15 mouse cellular contexts compared by ENCODE assay signal in genomic region chr12:69767476-69768258, GRCm38 (mm10). TPM values are rescaled to one million over a fixed set of nuclear protein-coding genes. Genes with fewer than 3 reads are reported as not detected.
DNase-seq lines count a peak whose midpoint lies in the region; ATAC-seq and TF ChIP-seq lines count a peak whose summit lies in the region.
"Had no signal": no experiment of that assay in that cellular context is flagged by ENCODE, and none has a peak within 500 bp of the region (broad histone marks: within the 10 kb centered on the region; RNA-seq: fewer than 3 reads in every experiment).

No protein-coding gene starts in this region.

- H3K4me1 ChIP-seq in kidney, embryonic 15.5 days: peaks cover 31% of the 10 kb centered on the region
- peaks cover 15% of the 10 kb centered on the region for H3K4me1 ChIP-seq in forebrain, embryonic 15.5 days
- peaks cover 14% of the 10 kb centered on the region for H3K4me1 ChIP-seq in liver, postnatal 0 days (ENCODE audit: insufficient read depth)

- TF ChIP-seq CTCF in brain, embryonic 14.5 days (IDR thresholded peaks at IDR 0.05; ENCODE audit: borderline replicate concordance, extremely low read depth, insufficient read depth, insufficient read length): no peak
- TF ChIP-seq CTCF in liver, postnatal 0 days (IDR thresholded peaks at IDR 0.05; ENCODE audit: low read depth): no peak

- no peak overlapping the region for H3K9ac ChIP-seq in kidney, embryonic 15.5 days
- no peak overlapping the region for H3K9ac ChIP-seq in forebrain, embryonic 15.5 days (replicated peaks)
- no peak overlapping the region for H3K9ac ChIP-seq in liver, postnatal 0 days (replicated peaks)
- H3K9ac ChIP-seq: lung, embryonic 14.5 days had no signal

- H3K4me3 ChIP-seq in kidney, embryonic 15.5 days (replicated peaks): no peak overlapping the region
- H3K4me3 ChIP-seq in forebrain, embryonic 15.5 days: no peak overlapping the region
- H3K4me3 ChIP-seq in liver, postnatal 0 days (ENCODE audit: low read depth, low read length): no peak overlapping the region

- 51% methylated on average over 9 of the region's 9 CpGs for WGBS in kidney, embryonic 15.5 days
- 13% methylated on average over 9 of the region's 9 CpGs for WGBS in forebrain, embryonic 15.5 days
- 63% methylated on average over 9 of the region's 9 CpGs for WGBS in liver, postnatal 0 days (ENCODE audit: insufficient replicate concordance)

- peak overlapping the region; percentile 41; the same call in 1 of the 2 replicates for H3K27ac ChIP-seq in kidney, embryonic 15.5 days
- no peak overlapping the region for H3K27ac ChIP-seq in forebrain, embryonic 15.5 days (replicated peaks)
- no peak overlapping the region for H3K27ac ChIP-seq in liver, postnatal 0 days (ENCODE audit: low read depth)
- H3K27ac ChIP-seq: stomach, postnatal 0 days had no signal

- H3K27me3 ChIP-seq in kidney, embryonic 15.5 days: no peaks in the 10 kb centered on the region
- no peaks in the 10 kb centered on the region for H3K27me3 ChIP-seq in forebrain, embryonic 15.5 days
- H3K27me3 ChIP-seq in liver, postnatal 0 days (ENCODE audit: insufficient read depth, low read length): no peaks in the 10 kb centered on the region

- no peak for TF ChIP-seq EP300 in liver, postnatal 0 days (IDR thresholded peaks at IDR 0.05; ENCODE audit: low read depth)

- TF ChIP-seq POLR2A in brain, embryonic 14.5 days (IDR thresholded peaks at IDR 0.05; ENCODE audit: borderline replicate concordance, extremely low read depth, insufficient read depth, insufficient read length, poor library complexity, severe bottlenecking): no peak

- H3K4me2 ChIP-seq in kidney, embryonic 15.5 days: no peak overlapping the region
- no peak overlapping the region for H3K4me2 ChIP-seq in forebrain, embryonic 15.5 days (replicated peaks)
- no peak overlapping the region for H3K4me2 ChIP-seq in liver, postnatal 0 days (ENCODE audit: low read depth, low read length)
- H3K4me2 ChIP-seq: heart, embryonic 11.5 days; lung, embryonic 14.5 days had no signal

- intact Hi-C loops in heart, postnatal 10 days (cut with DNase I): no loop called here

- H3K36me3 ChIP-seq in kidney, embryonic 15.5 days: no peaks in the 10 kb centered on the region
- H3K36me3 ChIP-seq in forebrain, embryonic 15.5 days: no peaks in the 10 kb centered on the region
- H3K36me3 ChIP-seq in liver, postnatal 0 days (replicated peaks; ENCODE audit: insufficient read depth, low read length): no peaks in the 10 kb centered on the region

- no peak for DNase-seq in kidney, postnatal 10 days
- peak; percentile 49 for DNase-seq in brain, embryonic 14.5 days (ENCODE audit: low read depth)
- no peak for DNase-seq in liver, postnatal 0 days
- DNase-seq in heart, postnatal 10 days: no peak
- no peak for DNase-seq in cerebellum, adult 11 months
- no peak for DNase-seq in spleen, postnatal 14 days (ENCODE audit: low spot score in 2 of 2)
- DNase-seq: cerebellum, adult 18-20 months; kidney, postnatal 36 days; lung, embryonic 14.5 days; thymus, postnatal 4 days had no signal

- no peak for ATAC-seq in kidney, embryonic 15.5 days (replicated peaks; ENCODE audit: low FRiP score)
- 0 out of 2 replicates have a peak, but pooled peaks have one; percentile 43 for ATAC-seq in forebrain, embryonic 15.5 days (replicated peaks)
- 0 out of 2 replicates have a peak, but pooled peaks have one; percentile 15 for ATAC-seq in liver, postnatal 0 days
- ATAC-seq: activated CD4-positive, CD25-positive, alpha-beta regulatory T cell, adult 4 months had no signal

- H3K9me3 ChIP-seq in kidney, embryonic 15.5 days (replicated peaks): no peaks in the 10 kb centered on the region; the same call in 1 of the 2 replicates
- H3K9me3 ChIP-seq in forebrain, embryonic 15.5 days: no peaks in the 10 kb centered on the region
- H3K9me3 ChIP-seq in liver, postnatal 0 days (ENCODE audit: low read length): no peaks in the 10 kb centered on the region

RNA-seq across cellular contexts. Expression of gene Cdkl1, which starts 23.4 kb away (rescaled TPM):
- polyA plus RNA-seq in kidney, embryonic 15.5 days (2015; fragmentation: Nextera tagmentation; extraction: Ambion mirVana): 21.4 and 24.7 TPM in 2 replicates
- 2.2 and 3.4 TPM in 2 replicates for polyA plus RNA-seq in brain, embryonic 14.5 days (2012; rRNA removed)
- polyA plus RNA-seq in forebrain, embryonic 15.5 days (2015; fragmentation: Nextera tagmentation; extraction: Ambion mirVana): 3.6 and 5.6 TPM in 2 replicates
- polyA plus RNA-seq in liver, postnatal 0 days (2015; fragmentation: Nextera tagmentation; extraction: Ambion mirVana): 1.8 and 2.2 TPM in 2 replicates
- total RNA-seq in heart, postnatal 10 days (2021): 1 to 10 TPM; 7.0 to 9.2 TPM
- polyA plus RNA-seq: activated CD4-positive, CD25-positive, alpha-beta regulatory T cell, adult 4 months had no signal

RNA-seq across cellular contexts. Expression of gene Atp5s, which starts 42.9 kb away (rescaled TPM):
- polyA plus RNA-seq in kidney, embryonic 15.5 days (2015; fragmentation: Nextera tagmentation; extraction: Ambion mirVana): 30.7 and 31.0 TPM in 2 replicates
- polyA plus RNA-seq in brain, embryonic 14.5 days (2012; rRNA removed): 17.4 and 26.6 TPM in 2 replicates
- polyA plus RNA-seq in forebrain, embryonic 15.5 days (2015; fragmentation: Nextera tagmentation; extraction: Ambion mirVana): 24.3 and 25.9 TPM in 2 replicates
- 18.3 and 20.3 TPM in 2 replicates for polyA plus RNA-seq in liver, postnatal 0 days (2015; fragmentation: Nextera tagmentation; extraction: Ambion mirVana)
- total RNA-seq in heart, postnatal 10 days (2021): 10 to 100 TPM; 18.7 to 21.3 TPM

RNA-seq across cellular contexts. Expression of gene L2hgdh, which starts 43.0 kb away (rescaled TPM):
- polyA plus RNA-seq in kidney, embryonic 15.5 days (2015; fragmentation: Nextera tagmentation; extraction: Ambion mirVana): 22.3 TPM in 2 replicates
- 9.2 and 9.9 TPM in 2 replicates for polyA plus RNA-seq in brain, embryonic 14.5 days (2012; rRNA removed)
- 12.5 and 14.4 TPM in 2 replicates for polyA plus RNA-seq in forebrain, embryonic 15.5 days (2015; fragmentation: Nextera tagmentation; extraction: Ambion mirVana)
- 10.4 and 10.5 TPM in 2 replicates for polyA plus RNA-seq in liver, postnatal 0 days (2015; fragmentation: Nextera tagmentation; extraction: Ambion mirVana)
- total RNA-seq in heart, postnatal 10 days (2021): 10 to 100 TPM; 25.6 to 31.4 TPM
